Mouse (Mus musculus): ENCODE measurements around the gene Tsg101. TPM values are rescaled to one million over a fixed set of nuclear protein-coding genes. Genes with fewer than 3 reads are reported as not detected.

Gene Tsg101
- 311 and 322 TPM in 2 replicates for polyA plus RNA-seq (2014; fragmentation: Nextera tagmentation; extraction: Ambion mirVana)

- WGBS = under 1% methylated on average over 67 of the region's 75 CpGs
- no peaks in the 10 kb centered on the region for H3K36me3 ChIP-seq (ENCODE audit: control insufficient read depth, insufficient read depth, low read length)
These were observed at the start of gene Tsg101 for GRCm38 (mm10) chr7:46919551-46920176. TSS of gene Tsg101 (minus strand) at chr7:46919969.

GRCm38 (mm10) chr7:46964070-46964469, 44.3 kb upstream of the Tsg101 start:
- H3K4me2 ChIP-seq (ENCODE audit: low read depth, low read length, severe bottlenecking) = no peak overlapping the region
- ATAC-seq (replicated peaks; ENCODE audit: low FRiP score) = no peak
- no peaks in the 10 kb centered on the region for H3K36me3 ChIP-seq (ENCODE audit: control insufficient read depth, insufficient read depth, low read length)
- H3K27me3 ChIP-seq (ENCODE audit: control insufficient read depth, insufficient read depth, low read length) = no peaks in the 10 kb centered on the region
- no peak for DNase-seq (ENCODE audit: low spot score)
- no peak overlapping the region for H3K27ac ChIP-seq (ENCODE audit: low read depth, low read length)
- H3K4me1 ChIP-seq (replicated peaks; ENCODE audit: control insufficient read depth, insufficient read depth, low read length) = no peaks in the 10 kb centered on the region
- no peaks in the 10 kb centered on the region for H3K9me3 ChIP-seq (ENCODE audit: control insufficient read depth, low read length)
- no peak overlapping the region for H3K9ac ChIP-seq (ENCODE audit: low read length)
- 88% methylated on average over 7 of the region's 7 CpGs for WGBS
- H3K4me3 ChIP-seq (ENCODE audit: low read depth, low read length) = no peak overlapping the region

More at GRCm38 (mm10) chr7:46919551-46920176, at the start of gene Tsg101:
- Histone ChIP-seq H3K4me1 (replicated peaks; ENCODE audit: control insufficient read depth, insufficient read depth, low read length) (peaks cover 9% of the 10 kb centered on the region; the same call in 1 of the 2 replicates), H3K27ac (ENCODE audit: low read depth, low read length) (peak within 1 kb of the TSS; percentile 91), H3K9ac (ENCODE audit: low read length) (peak within 1 kb of the TSS; percentile 94), H3K4me2 (ENCODE audit: low read depth, low read length, severe bottlenecking) (peak within 1 kb of the TSS; percentile 84), H3K9me3 (ENCODE audit: control insufficient read depth, low read length) (no peaks in the 10 kb centered on the region), H3K4me3 (ENCODE audit: low read depth, low read length) (peak within 1 kb of the TSS; percentile 90), H3K27me3 (ENCODE audit: control insufficient read depth, insufficient read depth, low read length) (no peaks in the 10 kb centered on the region)
- ATAC-seq (replicated peaks; ENCODE audit: low FRiP score) (peak; percentile 94), DNase-seq (ENCODE audit: low spot score) (peak; percentile 94)

GRCm38 (mm10) chr7:46962806-46963618, 43.2 kb upstream of the Tsg101 start:
- no peak overlapping the region for H3K4me3 ChIP-seq (ENCODE audit: low read depth, low read length)
- under 1% methylated on average over 9 of the region's 9 CpGs for WGBS
- no peaks in the 10 kb centered on the region for H3K9me3 ChIP-seq (ENCODE audit: control insufficient read depth, low read length)
- DNase-seq (ENCODE audit: low spot score) (peak; percentile 83), ATAC-seq (replicated peaks; ENCODE audit: low FRiP score) (peak; percentile 84)
- H3K27me3 ChIP-seq (ENCODE audit: control insufficient read depth, insufficient read depth, low read length) = no peaks in the 10 kb centered on the region
- peak overlapping the region; percentile 27; the same call in 1 of the 2 replicates for H3K9ac ChIP-seq (ENCODE audit: low read length)
- no peaks in the 10 kb centered on the region for H3K4me1 ChIP-seq (replicated peaks; ENCODE audit: control insufficient read depth, insufficient read depth, low read length)
- no peak overlapping the region for H3K27ac ChIP-seq (ENCODE audit: low read depth, low read length)
- peak overlapping the region; percentile 24; the same call in 1 of the 2 replicates for H3K4me2 ChIP-seq (ENCODE audit: low read depth, low read length, severe bottlenecking)
- no peaks in the 10 kb centered on the region for H3K36me3 ChIP-seq (ENCODE audit: control insufficient read depth, insufficient read depth, low read length)

GRCm38 (mm10) chr7:46962132-46962531, 42.4 kb upstream of the Tsg101 start:
- Histone ChIP-seq H3K4me1 (replicated peaks; ENCODE audit: control insufficient read depth, insufficient read depth, low read length) (peaks cover 2% of the 10 kb centered on the region; the same call in 1 of the 2 replicates), H3K27ac (ENCODE audit: low read depth, low read length) (no peak overlapping the region), H3K4me2 (ENCODE audit: low read depth, low read length, severe bottlenecking) (no peak overlapping the region), H3K36me3 (ENCODE audit: control insufficient read depth, insufficient read depth, low read length) (no peaks in the 10 kb centered on the region), H3K9me3 (ENCODE audit: control insufficient read depth, low read length) (no peaks in the 10 kb centered on the region), H3K4me3 (ENCODE audit: low read depth, low read length) (no peak overlapping the region), H3K9ac (ENCODE audit: low read length) (no peak overlapping the region), H3K27me3 (ENCODE audit: control insufficient read depth, insufficient read depth, low read length) (no peaks in the 10 kb centered on the region)
- ATAC-seq (replicated peaks; ENCODE audit: low FRiP score) = no peak
- no peak for DNase-seq (ENCODE audit: low spot score)

GRCm38 (mm10) chr7:46960991-46961390, 41.2 kb upstream of the Tsg101 start:
- no peaks in the 10 kb centered on the region for H3K36me3 ChIP-seq (ENCODE audit: control insufficient read depth, insufficient read depth, low read length)
- no peak overlapping the region for H3K4me2 ChIP-seq (ENCODE audit: low read depth, low read length, severe bottlenecking)
- DNase-seq (ENCODE audit: low spot score) = no peak
- no peak overlapping the region for H3K9ac ChIP-seq (ENCODE audit: low read length)
- ATAC-seq (replicated peaks; ENCODE audit: low FRiP score) = no peak
- no peak overlapping the region for H3K4me3 ChIP-seq (ENCODE audit: low read depth, low read length)
- no peaks in the 10 kb centered on the region for H3K27me3 ChIP-seq (ENCODE audit: control insufficient read depth, insufficient read depth, low read length)
- no peaks in the 10 kb centered on the region for H3K9me3 ChIP-seq (ENCODE audit: control insufficient read depth, low read length)
- 72% methylated on average over 3 of the region's 3 CpGs for WGBS
- no peak overlapping the region for H3K27ac ChIP-seq (ENCODE audit: low read depth, low read length)
- peaks cover 2% of the 10 kb centered on the region; the same call in 1 of the 2 replicates for H3K4me1 ChIP-seq (replicated peaks; ENCODE audit: control insufficient read depth, insufficient read depth, low read length)

- Histone ChIP-seq H3K27ac (ENCODE audit: low read depth, low read length) (no peak overlapping the region), H3K4me3 (ENCODE audit: low read depth, low read length) (peak overlapping the region; percentile 73), H3K9me3 (ENCODE audit: control insufficient read depth, low read length) (no peaks in the 10 kb centered on the region), H3K4me2 (ENCODE audit: low read depth, low read length, severe bottlenecking) (peak overlapping the region; percentile 86), H3K9ac (ENCODE audit: low read length) (peak overlapping the region; percentile 83), H3K27me3 (ENCODE audit: control insufficient read depth, insufficient read depth, low read length) (no peaks in the 10 kb centered on the region), H3K36me3 (ENCODE audit: control insufficient read depth, insufficient read depth, low read length) (peaks cover 2% of the 10 kb centered on the region; the same call in 1 of the 2 replicates), H3K4me1 (replicated peaks; ENCODE audit: control insufficient read depth, insufficient read depth, low read length) (peaks cover 2% of the 10 kb centered on the region; the same call in 1 of the 2 replicates)
- DNase-seq (ENCODE audit: low spot score) (no peak), ATAC-seq (replicated peaks; ENCODE audit: low FRiP score) (no peak)
- WGBS = 23% methylated on average over 9 of the region's 9 CpGs
These were observed 39.1 kb upstream of the Tsg101 start for GRCm38 (mm10) chr7:46958853-46959252.

GRCm38 (mm10) chr7:46957831-46958691, 38.3 kb upstream of the Tsg101 start, which contains the start of gene Uevld:
TSS of gene Uevld (minus strand) at chr7:46958527.
- peak; percentile 92 for ATAC-seq (replicated peaks; ENCODE audit: low FRiP score)
- no peak within 1 kb of the TSS for H3K27ac ChIP-seq (ENCODE audit: low read depth, low read length)
- H3K4me2 ChIP-seq (ENCODE audit: low read depth, low read length, severe bottlenecking) = peak within 1 kb of the TSS; percentile 86

GRCm38 (mm10) chr7:46935847-46936246, 16.1 kb upstream of the Tsg101 start:
- no peak for ATAC-seq (replicated peaks; ENCODE audit: low FRiP score)
- Histone ChIP-seq H3K4me3 (ENCODE audit: low read depth, low read length) (no peak overlapping the region), H3K27me3 (ENCODE audit: control insufficient read depth, insufficient read depth, low read length) (no peaks in the 10 kb centered on the region), H3K4me2 (ENCODE audit: low read depth, low read length, severe bottlenecking) (no peak overlapping the region), H3K4me1 (replicated peaks; ENCODE audit: control insufficient read depth, insufficient read depth, low read length) (no peaks in the 10 kb centered on the region), H3K36me3 (ENCODE audit: control insufficient read depth, insufficient read depth, low read length) (no peaks in the 10 kb centered on the region; the same call in 1 of the 2 replicates), H3K27ac (ENCODE audit: low read depth, low read length) (no peak overlapping the region), H3K9ac (ENCODE audit: low read length) (no peak overlapping the region), H3K9me3 (ENCODE audit: control insufficient read depth, low read length) (no peaks in the 10 kb centered on the region)
- no peak for DNase-seq (ENCODE audit: low spot score)
- 55% methylated on average over 4 of the region's 4 CpGs for WGBS

More at GRCm38 (mm10) chr7:46957831-46958691, 38.3 kb upstream of the Tsg101 start, which contains the start of gene Uevld:
- Histone ChIP-seq H3K9me3 (ENCODE audit: control insufficient read depth, low read length) (no peaks in the 10 kb centered on the region), H3K27me3 (ENCODE audit: control insufficient read depth, insufficient read depth, low read length) (no peaks in the 10 kb centered on the region), H3K36me3 (ENCODE audit: control insufficient read depth, insufficient read depth, low read length) (peaks cover 2% of the 10 kb centered on the region; the same call in 1 of the 2 replicates), H3K4me1 (replicated peaks; ENCODE audit: control insufficient read depth, insufficient read depth, low read length) (peaks cover 2% of the 10 kb centered on the region; the same call in 1 of the 2 replicates), H3K4me3 (ENCODE audit: low read depth, low read length) (peak within 1 kb of the TSS; percentile 73), H3K9ac (ENCODE audit: low read length) (peak within 1 kb of the TSS; percentile 83)
- DNase-seq (ENCODE audit: low spot score) = peak; percentile 96
- WGBS = 1% methylated on average over 51 of the region's 51 CpGs

All from forebrain, embryonic 11.5 days (tissue).